Mouse (Mus musculus) midbrain, embryonic 11.5 days (tissue): ENCODE results near the gene Sf1. TPM values are rescaled to one million over a fixed set of nuclear protein-coding genes. Genes with fewer than 3 reads are reported as not detected.

Source experiments
- ATAC-seq: fragments of 200-750 bp; cut with Nextera tagmentation; 2 replicates; pipeline ENCODE4 v1.8.0; 2017; ENCODE audit warnings: moderate TSS enrichment, moderate library complexity; ENCODE audit not compliant: low FRiP score
- DNase-seq: peaks from one replicate; pipeline ENCODE4 v3.0.0; 2015; ENCODE audit warnings: low spot score; ENCODE audit errors: missing footprints
- H3K27ac ChIP-seq: fragments of 300-500 bp; sonication (generic); 2 replicates; pipeline ENCODE4 v1.5.1; 2014; ENCODE audit warnings: low read depth, low read length
- H3K27me3 ChIP-seq: fragments of 300-500 bp; sonication (generic); 2 replicates; pipeline ENCODE4 v1.6.1; 2014; ENCODE audit warnings: mild to moderate bottlenecking, low read length, moderate library complexity, mixed read lengths; ENCODE audit not compliant: control insufficient read depth, insufficient read depth
- H3K36me3 ChIP-seq: fragments of 300-500 bp; sonication (generic); 2 replicates; pipeline ENCODE4 v1.6.1; 2014; ENCODE audit warnings: mild to moderate bottlenecking, low read length, moderate library complexity, mixed read lengths; ENCODE audit not compliant: control insufficient read depth, insufficient read depth
- H3K4me1 ChIP-seq: fragments of 300-500 bp; sonication (generic); 2 replicates; pipeline ENCODE4 v1.6.1; 2014; ENCODE audit warnings: low read length; ENCODE audit not compliant: control insufficient read depth, insufficient read depth
- H3K4me2 ChIP-seq: fragments of 300-500 bp; sonication (generic); 2 replicates; pipeline ENCODE4 v1.6.1; 2014; ENCODE audit warnings: mild to moderate bottlenecking, moderate library complexity
- H3K4me3 ChIP-seq: fragments of 300-500 bp; sonication (generic); 2 replicates; pipeline ENCODE4 v1.5.1; 2014; ENCODE audit warnings: low read depth, low read length
- H3K9ac ChIP-seq: fragments of 300-500 bp; sonication (generic); 2 replicates; pipeline ENCODE4 v1.6.1; 2014; ENCODE audit warnings: low read length
- H3K9me3 ChIP-seq: fragments of 300-500 bp; sonication (generic); 2 replicates; pipeline ENCODE4 v1.6.1; 2016; ENCODE audit warnings: low read length; ENCODE audit not compliant: control insufficient read depth
- WGBS: fragments of 180-500 bp; shearing (Covaris S2); extraction: QIAGEN DNeasy Blood & Tissue Kit; methylation state at CpG from one replicate; pipeline ENCODE4 v1.1.7; 2014; 5-methylcytosine and 5-hydroxymethylcytosine counted together
- microRNA-seq: library from miRNA; unstranded; fragments of <30 nt; microRNA quantifications from one replicate; pipeline ENCODE4, GENCODE M21; 2017
- polyA plus RNA-seq: library from polyadenylated mRNA; unstranded; fragments of >200 nt; fragmentation: Nextera tagmentation; extraction: Ambion mirVana; gene quantifications from 2 replicates; pipeline ENCODE4 v1.2.1, GENCODE M21; 2014

The Sf1 gene
- polyA plus RNA-seq, 1 experiment from 2014 or later, result 215 TPM

- DNase-seq, result no peak
- Histone ChIP-seq H3K27me3 (peaks cover 50% of the 10 kb centered on the region), H3K9me3 (no peaks in the 10 kb centered on the region), H3K4me1 (peaks cover 24% of the 10 kb centered on the region), H3K4me3 (no peak overlapping the region), H3K4me2 (no peak overlapping the region), H3K9ac (no peak overlapping the region), H3K36me3 (no peaks in the 10 kb centered on the region), H3K27ac (no peak overlapping the region)
- 47% methylated on average over 5 of the region's 5 CpGs for WGBS
- no peak for ATAC-seq
Observed at GRCm38 (mm10) chr19:6425595-6425994, 62.1 kb downstream of the Sf1 start.

- peaks cover 22% of the 10 kb centered on the region for H3K4me1 ChIP-seq
- 21% methylated on average over 13 of the region's 13 CpGs for WGBS
- H3K4me3 ChIP-seq, result no peak overlapping the region
- peak; percentile 95 for DNase-seq
- H3K27ac ChIP-seq, result no peak overlapping the region
- H3K36me3 ChIP-seq, result no peaks in the 10 kb centered on the region
- H3K9me3 ChIP-seq, result no peaks in the 10 kb centered on the region
- peaks cover 49% of the 10 kb centered on the region for H3K27me3 ChIP-seq
- no peak for ATAC-seq
- H3K9ac ChIP-seq, result no peak overlapping the region
- no peak overlapping the region for H3K4me2 ChIP-seq
Observed at GRCm38 (mm10) chr19:6426703-6427500, 63.4 kb downstream of the Sf1 start.

Small RNA genes lying within 50 kb of the gene (microRNA-seq; reads per million reads assigned to microRNA genes)
- 0.95 reads per million for gene Mir6989

Other genes with a start within 250 kb of the Sf1 start
- gene Sac3d1, start 245.0 kb upstream of the Sf1 start, polyA plus RNA-seq, result 55.3 and 60.0 TPM in 2 replicates
- 23.8 and 26.1 TPM in 2 replicates for gene Snx15, start 235.4 kb upstream of the Sf1 start, polyA plus RNA-seq
- not detected in 2 replicates for gene Batf2, start 222.7 kb upstream of the Sf1 start, polyA plus RNA-seq
- gene Arl2, start 222.1 kb upstream of the Sf1 start, polyA plus RNA-seq, result 75.6 and 86.1 TPM in 2 replicates
- gene Majin, start 179.3 kb upstream of the Sf1 start, polyA plus RNA-seq, result not detected in 2 replicates
- 0.39 and 0.40 TPM in 2 replicates for gene Gpha2, start 137.3 kb upstream of the Sf1 start, polyA plus RNA-seq
- 39.1 and 41.0 TPM in 2 replicates for gene Ppp2r5b, start 127.8 kb upstream of the Sf1 start, polyA plus RNA-seq
- gene Atg2a, start 122.0 kb upstream of the Sf1 start, polyA plus RNA-seq, result 7.1 and 8.1 TPM in 2 replicates
- 64.1 and 68.2 TPM in 2 replicates for gene Ehd1, start 87.0 kb upstream of the Sf1 start, polyA plus RNA-seq
- gene Cdc42bpg, start 57.2 kb upstream of the Sf1 start, polyA plus RNA-seq, result 0.23 and 0.42 TPM in 2 replicates
- gene Men1, start 28.7 kb upstream of the Sf1 start, polyA plus RNA-seq, result 51.2 and 54.7 TPM in 2 replicates
- gene Map4k2, start 22.6 kb upstream of the Sf1 start, polyA plus RNA-seq, result 6.2 and 8.6 TPM in 2 replicates
- 0.81 and 1.8 TPM in 2 replicates for gene Pygm, start 20.7 kb downstream of the Sf1 start, polyA plus RNA-seq
- 14.1 and 16.8 TPM in 2 replicates for gene Rasgrp2, start 35.6 kb downstream of the Sf1 start, polyA plus RNA-seq
- gene Nrxn2, start 55.0 kb downstream of the Sf1 start, polyA plus RNA-seq, result 9.2 and 9.5 TPM in 2 replicates
- gene Slc22a12, start 179.3 kb downstream of the Sf1 start, polyA plus RNA-seq, result not detected in 2 replicates